Comparison of ENCODE assay signal across 8 mouse cellular contexts in genomic region chr4:138859245-138859644, GRCm38 (mm10). TPM values are rescaled to one million over a fixed set of nuclear protein-coding genes. Genes with fewer than 3 reads are reported as not detected.
A peak's percentile ranks its signal among the peaks of the same experiment; 100 is the strongest.
DNase-seq lines count a peak whose midpoint lies in the region; ATAC-seq and TF ChIP-seq lines count a peak whose summit lies in the region.

No protein-coding gene starts in this region.

- H3K4me3 ChIP-seq in layer of hippocampus, adult 2 months = peak overlapping the region; percentile 22; the same call in 1 of the 2 replicates
- H3K4me3 ChIP-seq in forebrain, embryonic 12.5 days (replicated peaks) = peak overlapping the region; percentile 29
- no peak overlapping the region for H3K4me3 ChIP-seq in liver, embryonic 12.5 days

- no peak for TF ChIP-seq POLR2A in brain, embryonic 14.5 days (IDR thresholded peaks at IDR 0.05; ENCODE audit: borderline replicate concordance, extremely low read depth, insufficient read depth, insufficient read length, poor library complexity, severe bottlenecking)

- ATAC-seq in forebrain, embryonic 12.5 days (ENCODE audit: low FRiP score) = 0 out of 2 replicates have a peak, but pooled peaks have one; percentile 41
- ATAC-seq in liver, embryonic 12.5 days = no peak
- no peak for ATAC-seq in granulocyte monocyte progenitor cell, adult 5-6 weeks (replicated peaks; ENCODE audit: poor library complexity, severe bottlenecking)

- WGBS in forebrain, embryonic 12.5 days = 13% methylated on average over 9 of the region's 9 CpGs
- 12% methylated on average over 9 of the region's 9 CpGs for WGBS in liver, embryonic 12.5 days (ENCODE audit: insufficient replicate concordance)

- peak overlapping the region; percentile 9; the same call in 1 of the 2 replicates for H3K9ac ChIP-seq in forebrain, embryonic 12.5 days
- no peak overlapping the region for H3K9ac ChIP-seq in liver, embryonic 12.5 days

- H3K27me3 ChIP-seq in forebrain, embryonic 12.5 days = peaks cover 5% of the 10 kb centered on the region
- peaks cover 24% of the 10 kb centered on the region for H3K27me3 ChIP-seq in liver, embryonic 12.5 days (replicated peaks)

- TF ChIP-seq CTCF in layer of hippocampus, adult 2 months (conservative IDR thresholded peaks at IDR 0.05) = peak; percentile 27; the same call in 1 of the 2 replicates
- peak; percentile 68 for TF ChIP-seq CTCF in brain, embryonic 14.5 days (IDR thresholded peaks at IDR 0.05; ENCODE audit: borderline replicate concordance, extremely low read depth, insufficient read depth, insufficient read length)

- no peak overlapping the region for H3K27ac ChIP-seq in layer of hippocampus, adult 2 months
- H3K27ac ChIP-seq in forebrain, embryonic 12.5 days = no peak overlapping the region
- H3K27ac ChIP-seq in liver, embryonic 12.5 days = no peak overlapping the region

- H3K4me2 ChIP-seq in forebrain, embryonic 12.5 days = peak overlapping the region; percentile 47
- H3K4me2 ChIP-seq in liver, embryonic 12.5 days = peak overlapping the region; percentile 19

- H3K9me3 ChIP-seq in forebrain, embryonic 12.5 days = no peaks in the 10 kb centered on the region
- H3K9me3 ChIP-seq in liver, embryonic 12.5 days (replicated peaks) = no peaks in the 10 kb centered on the region

- H3K4me1 ChIP-seq in forebrain, embryonic 12.5 days = no peaks in the 10 kb centered on the region
- 0 out of 2 replicates have a peak, but pooled peaks cover 4% of the 10 kb centered on the region for H3K4me1 ChIP-seq in liver, embryonic 12.5 days

- no peak for DNase-seq in layer of hippocampus, adult 2 months (ENCODE audit: low spot score in 2 of 2)
- no peak for DNase-seq in layer of hippocampus, adult 18-20 months (ENCODE audit: low spot score in 2 of 2)
- DNase-seq in brain, embryonic 14.5 days (ENCODE audit: low read depth) = peak; percentile 88
- no peak for DNase-seq in urinary bladder, adult 2 months (ENCODE audit: low spot score)
- no peak for DNase-seq in layer of hippocampus, adult 9-10 months (ENCODE audit: low spot score)

- no peaks in the 10 kb centered on the region for H3K36me3 ChIP-seq in forebrain, embryonic 12.5 days (replicated peaks)
- no peaks in the 10 kb centered on the region for H3K36me3 ChIP-seq in liver, embryonic 12.5 days

RNA-seq across cellular contexts. Expression of gene Pla2g5, which starts 4.0 kb away (rescaled TPM):
- 1 to 10 TPM in 1 of 2 experiments, under 1 TPM in 1; 0.86 to 1.4 TPM for total RNA-seq in layer of hippocampus, adult 2 months (2021)
- total RNA-seq in layer of hippocampus, adult 18-20 months (2021) = 1 to 10 TPM; 1.3 to 2.3 TPM
- 0.61 and 0.94 TPM in 2 replicates for polyA plus RNA-seq in brain, embryonic 14.5 days (2012; rRNA removed)
- polyA plus RNA-seq in forebrain, embryonic 12.5 days (2016; fragmentation: Nextera tagmentation; extraction: Ambion mirVana) = 0.23 and 0.24 TPM in 2 replicates
- not detected in 2 replicates for polyA plus RNA-seq in liver, embryonic 12.5 days (2016; fragmentation: Nextera tagmentation; extraction: Ambion mirVana)
- polyA plus RNA-seq in urinary bladder, adult 2 months (2012; rRNA removed) = 0.46 and 0.73 TPM in 2 replicates
- not detected in 2 replicates for total RNA-seq in granulocyte monocyte progenitor cell, adult 5-6 weeks (2014; fragmentation: Nextera tagmentation)
- total RNA-seq in granulocyte monocyte progenitor cell, adult 5-6 weeks (2017) = not detected in 2 replicates

RNA-seq across cellular contexts. Expression of gene Gm13030, which starts 14.5 kb away (rescaled TPM):
- not detected for total RNA-seq in layer of hippocampus, adult 2 months (2021)
- total RNA-seq in layer of hippocampus, adult 18-20 months (2021) = not detected
- not detected in 2 replicates for polyA plus RNA-seq in brain, embryonic 14.5 days (2012; rRNA removed)
- polyA plus RNA-seq in forebrain, embryonic 12.5 days (2016; fragmentation: Nextera tagmentation; extraction: Ambion mirVana) = not detected in 2 replicates
- polyA plus RNA-seq in liver, embryonic 12.5 days (2016; fragmentation: Nextera tagmentation; extraction: Ambion mirVana) = not detected in 2 replicates
- not detected in 2 replicates for polyA plus RNA-seq in urinary bladder, adult 2 months (2012; rRNA removed)
- not detected in 2 replicates for total RNA-seq in granulocyte monocyte progenitor cell, adult 5-6 weeks (2014; fragmentation: Nextera tagmentation)
- not detected in 2 replicates for total RNA-seq in granulocyte monocyte progenitor cell, adult 5-6 weeks (2017)

RNA-seq across cellular contexts. Expression of gene Pla2g2e, which starts 18.5 kb away (rescaled TPM):
- total RNA-seq in layer of hippocampus, adult 2 months (2021) = not detected
- total RNA-seq in layer of hippocampus, adult 18-20 months (2021) = not detected
- polyA plus RNA-seq in brain, embryonic 14.5 days (2012; rRNA removed) = not detected in 2 replicates
- polyA plus RNA-seq in forebrain, embryonic 12.5 days (2016; fragmentation: Nextera tagmentation; extraction: Ambion mirVana) = not detected in 2 replicates
- polyA plus RNA-seq in liver, embryonic 12.5 days (2016; fragmentation: Nextera tagmentation; extraction: Ambion mirVana) = not detected in 2 replicates
- 1.4 and 1.5 TPM in 2 replicates for polyA plus RNA-seq in urinary bladder, adult 2 months (2012; rRNA removed)
- total RNA-seq in granulocyte monocyte progenitor cell, adult 5-6 weeks (2014; fragmentation: Nextera tagmentation) = not detected in 2 replicates
- total RNA-seq in granulocyte monocyte progenitor cell, adult 5-6 weeks (2017) = not detected in 2 replicates

RNA-seq across cellular contexts. Expression of gene Otud3, which starts 54.5 kb away (rescaled TPM):
- 10 to 100 TPM; 10.4 to 13.9 TPM for total RNA-seq in layer of hippocampus, adult 2 months (2021)
- 10 to 100 TPM; 10.9 to 13.1 TPM for total RNA-seq in layer of hippocampus, adult 18-20 months (2021)
- 7.0 and 9.8 TPM in 2 replicates for polyA plus RNA-seq in brain, embryonic 14.5 days (2012; rRNA removed)
- polyA plus RNA-seq in forebrain, embryonic 12.5 days (2016; fragmentation: Nextera tagmentation; extraction: Ambion mirVana) = 3.5 and 4.0 TPM in 2 replicates
- polyA plus RNA-seq in liver, embryonic 12.5 days (2016; fragmentation: Nextera tagmentation; extraction: Ambion mirVana) = 2.3 and 2.5 TPM in 2 replicates
- polyA plus RNA-seq in urinary bladder, adult 2 months (2012; rRNA removed) = 5.0 and 7.0 TPM in 2 replicates
- total RNA-seq in granulocyte monocyte progenitor cell, adult 5-6 weeks (2014; fragmentation: Nextera tagmentation) = 3.8 and 5.7 TPM in 2 replicates
- total RNA-seq in granulocyte monocyte progenitor cell, adult 5-6 weeks (2017) = 3.2 and 4.7 TPM in 2 replicates
